Mouse (Mus musculus) heart, adult 2 months (tissue): ENCODE data around the gene Efna5. TPM values are rescaled to one million over a fixed set of nuclear protein-coding genes. Genes with fewer than 3 reads are reported as not detected.

ENCODE experiments used
- DNase-seq, 2 experiments: peaks; one replicate each; pipeline ENCODE4 v3.0.0; 2021
- H3K27ac ChIP-seq: fragments of 200-600 bp; 2 replicates; pipeline ENCODE4 v1.8.1; 2022
- H3K27me3 ChIP-seq: fragments of 200-500 bp; 2 replicates; pipeline ENCODE4 v1.6.1; 2012; ENCODE audit warnings: mild to moderate bottlenecking, low read length, inconsistent platforms, mixed read lengths; ENCODE audit not compliant: control insufficient read depth, insufficient read depth
- H3K36me3 ChIP-seq: fragments of 200-500 bp; 2 replicates; pipeline ENCODE4 v1.6.1; 2012; ENCODE audit warnings: low read length, inconsistent platforms; ENCODE audit not compliant: control insufficient read depth, insufficient read depth
- H3K4me1 ChIP-seq: fragments of 200-500 bp; 2 replicates; pipeline ENCODE4 v1.6.1; 2011; ENCODE audit warnings: low read length; ENCODE audit not compliant: control insufficient read depth, insufficient read depth
- H3K4me3 ChIP-seq: fragments of 200-600 bp; 2 replicates; pipeline ENCODE4 v1.8.1; 2022
- H3K79me2 ChIP-seq: fragments of 200-500 bp; replicated peaks from 2 replicates; pipeline ENCODE4 v1.6.1; 2012; ENCODE audit warnings: mild to moderate bottlenecking, inconsistent platforms, low read length, moderate library complexity, mixed read lengths; ENCODE audit not compliant: control insufficient read depth, insufficient read depth
- H3K9ac ChIP-seq: fragments of 200-500 bp; 2 replicates; pipeline ENCODE4 v1.6.1; 2012; ENCODE audit warnings: low read depth, mild to moderate bottlenecking, control low read depth, inconsistent platforms, low read length, mixed read lengths
- CTCF ChIP-seq: fragments of 200-600 bp; IDR thresholded peaks from 2 replicates; pipeline ENCODE4 v1.8.1; 2022; ENCODE audit warnings: antibody characterized with exemption, mild to moderate bottlenecking, moderate library complexity
- EP300 ChIP-seq: fragments of 200-500 bp; IDR thresholded peaks from 2 replicates; pipeline ENCODE4 v1.6.1; 2011; ENCODE audit warnings: low read depth, low read length, control low read depth; ENCODE audit not compliant: insufficient read depth
- POLR2A ChIP-seq: fragments of 200-500 bp; IDR thresholded peaks from 2 replicates; pipeline ENCODE4 v1.6.1; 2011; ENCODE audit warnings: mild to moderate bottlenecking, low read depth, low read length, control low read depth; ENCODE audit not compliant: insufficient read depth
- WGBS: fragments of 180-500 bp; shearing (Covaris S2); methylation state at CpG from one replicate; pipeline ENCODE4 v1.1.7; 2018; 5-methylcytosine and 5-hydroxymethylcytosine counted together
- intact Hi-C: fragments of 180-260 bp; cut with DNase I; formaldehyde crosslinking; loops from one replicate; pipeline ENCODE4 v1.15.1; 2025
- polyA plus RNA-seq: library from polyadenylated mRNA; depleted of rRNA; stranded (reverse); fragments of >200 nt; gene quantifications from 2 replicates; pipeline ENCODE4 v1.2.3, GENCODE M21; 2012
- total RNA-seq, 2 experiments: library from RNA; stranded (reverse); gene quantifications; 2 replicates each; pipeline ENCODE4 v1.2.3; 2021

The Efna5 gene
- total and polyA plus RNA-seq, 3 experiments, result 3.9 to 24.0 (median 17.5) TPM

DNA sequence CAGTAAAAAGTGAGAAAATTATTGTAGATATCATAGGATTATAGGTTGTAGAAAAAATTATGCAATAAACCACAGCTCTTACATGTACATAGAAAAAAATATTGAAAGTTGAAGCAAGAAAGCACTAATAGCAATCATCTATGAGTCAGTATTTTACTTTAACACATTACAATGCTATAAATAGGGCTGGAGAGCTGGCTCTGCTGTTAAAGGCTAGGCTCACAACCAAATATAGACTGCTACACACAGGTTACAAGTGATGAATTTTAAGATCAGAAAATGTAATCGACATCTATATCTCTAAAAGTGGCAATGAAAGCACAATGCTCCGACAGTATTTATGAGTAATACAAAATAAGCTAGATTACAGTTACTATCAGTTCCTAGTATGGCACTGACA lies 125.5 kb downstream of the Efna5 start:
- intact Hi-C loops, result loop anchor here (5.0 kb wide), 1 partner anchor 68 kb away; no protein-coding TSS in a partner anchor
- Histone ChIP-seq H3K36me3 (peaks cover 2% of the 10 kb centered on the region; the same call in 1 of the 2 replicates), H3K27ac (peak overlapping the region; percentile 72), H3K4me1 (peaks cover 4% of the 10 kb centered on the region; the same call in 1 of the 2 replicates), H3K4me3 (no peak overlapping the region), H3K27me3 (no peaks in the 10 kb centered on the region), H3K79me2 (no peaks in the 10 kb centered on the region), H3K9ac (no peak overlapping the region)
- WGBS, result 58% methylated on average over 2 of the region's 2 CpGs
- DNase-seq, result no peak
- no peak for TF ChIP-seq EP300
- no peak for TF ChIP-seq CTCF
- no peak for TF ChIP-seq POLR2A

DNA sequence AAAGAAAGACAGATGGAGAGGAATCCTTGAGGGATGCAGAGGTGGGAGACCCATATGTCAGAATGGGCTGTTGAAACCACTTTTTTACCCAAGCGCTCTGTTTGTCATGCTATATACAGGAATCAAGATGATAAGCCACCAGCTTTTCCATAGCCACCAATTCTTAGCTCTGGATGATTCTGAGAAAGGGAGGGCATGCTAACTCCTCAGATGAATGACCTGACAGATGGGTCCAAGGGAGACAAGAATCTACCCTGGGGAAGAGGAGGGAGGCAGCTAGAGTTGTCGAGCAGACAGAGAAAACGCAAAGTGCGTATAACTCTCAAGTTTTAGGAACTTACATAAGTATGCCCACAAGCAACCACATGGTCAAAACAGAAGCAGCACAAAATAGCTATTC lies 126.5 kb downstream of the Efna5 start:
- no peak overlapping the region for H3K4me3 ChIP-seq
- peaks cover 2% of the 10 kb centered on the region; the same call in 1 of the 2 replicates for H3K36me3 ChIP-seq
- no peaks in the 10 kb centered on the region for H3K27me3 ChIP-seq
- no peaks in the 10 kb centered on the region for H3K79me2 ChIP-seq
- no peak overlapping the region for H3K9ac ChIP-seq
- peaks cover 4% of the 10 kb centered on the region; the same call in 1 of the 2 replicates for H3K4me1 ChIP-seq
- 89% methylated on average over 4 of the region's 4 CpGs for WGBS
- intact Hi-C loops, result loop anchor here (5.0 kb wide), 1 partner anchor 67 kb away; no protein-coding TSS in a partner anchor
- no peak for DNase-seq
- TF ChIP-seq EP300 (no peak), POLR2A (no peak), CTCF (no peak)
- H3K27ac ChIP-seq, result no peak overlapping the region

DNA sequence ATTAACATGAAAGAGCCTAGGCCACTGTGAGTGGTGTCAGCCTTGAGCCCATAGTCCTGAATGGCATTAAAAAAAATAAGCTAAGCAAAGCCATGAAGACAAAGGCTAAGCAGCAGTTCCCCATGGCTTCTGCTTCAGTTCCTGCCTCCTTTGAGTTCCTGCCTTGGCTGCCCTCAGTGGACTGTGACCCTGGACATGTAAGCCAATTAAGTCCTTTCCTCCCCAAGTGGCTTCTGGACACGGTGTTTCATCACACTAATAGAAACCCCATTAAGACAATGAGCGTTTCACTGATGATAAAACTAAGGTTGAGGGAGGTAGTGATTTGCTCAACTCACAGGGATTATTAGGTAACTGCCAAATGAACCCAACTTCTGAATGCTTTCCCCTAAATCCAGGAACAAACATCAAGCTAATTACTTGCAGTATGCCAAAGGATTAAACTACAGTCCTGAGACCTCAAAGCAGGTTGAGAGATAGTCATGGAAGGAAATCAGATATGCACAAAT lies 128.7 kb downstream of the Efna5 start:
- H3K4me1 ChIP-seq, result peaks cover 5% of the 10 kb centered on the region; the same call in 1 of the 2 replicates
- no peak for DNase-seq
- 36% methylated on average over 2 of the region's 2 CpGs for WGBS

DNA sequence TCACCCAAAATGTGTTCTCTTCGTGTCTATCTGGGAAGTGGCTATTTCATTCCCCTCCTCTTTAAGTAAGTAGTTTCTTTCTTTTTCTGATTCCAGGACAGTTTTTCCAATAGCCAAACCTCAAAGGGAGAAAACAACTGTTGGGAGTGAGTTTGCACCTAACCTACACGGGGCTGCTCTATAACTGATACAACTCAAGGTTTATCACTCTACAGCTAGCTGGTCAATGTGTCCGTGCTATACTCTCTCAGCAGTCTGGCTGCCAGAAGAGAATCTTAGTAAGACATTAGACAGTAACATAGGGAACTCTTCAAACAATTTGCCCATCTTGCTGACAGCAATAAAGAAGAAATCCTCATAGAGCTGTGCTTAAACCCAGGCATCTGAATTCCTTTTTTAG lies 130.5 kb downstream of the Efna5 start:
- 59% methylated on average over 3 of the region's 3 CpGs for WGBS
- TF ChIP-seq POLR2A, result no peak
- TF ChIP-seq CTCF, result no peak
- no peak for TF ChIP-seq EP300
- no peak overlapping the region for H3K4me3 ChIP-seq
- no peak overlapping the region for H3K9ac ChIP-seq
- no peaks in the 10 kb centered on the region for H3K27me3 ChIP-seq
- intact Hi-C loops, result no loop called here
- no peaks in the 10 kb centered on the region; the same call in 1 of the 2 replicates for H3K36me3 ChIP-seq
- H3K4me1 ChIP-seq, result peaks cover 2% of the 10 kb centered on the region; the same call in 1 of the 2 replicates
- no peak overlapping the region for H3K27ac ChIP-seq
- DNase-seq, result no peak
- H3K79me2 ChIP-seq, result no peaks in the 10 kb centered on the region

More for the DNA sequence above, 128.7 kb downstream of the Efna5 start:
- H3K79me2 ChIP-seq, result no peaks in the 10 kb centered on the region
- H3K27me3 ChIP-seq, result no peaks in the 10 kb centered on the region
- H3K4me3 ChIP-seq, result no peak overlapping the region
- peaks cover 2% of the 10 kb centered on the region; the same call in 1 of the 2 replicates for H3K36me3 ChIP-seq
- no peak overlapping the region for H3K9ac ChIP-seq
- intact Hi-C loops, result no loop called here
- no peak overlapping the region for H3K27ac ChIP-seq
- TF ChIP-seq CTCF, result no peak
- TF ChIP-seq EP300, result no peak
- no peak for TF ChIP-seq POLR2A

GRCm38 (mm10) chr17:62748803-62749619 lies 132.1 kb downstream of the Efna5 start:
- Histone ChIP-seq H3K4me3 (peak overlapping the region; percentile 5; the same call in 1 of the 2 replicates), H3K4me1 (peaks cover 2% of the 10 kb centered on the region; the same call in 1 of the 2 replicates), H3K27me3 (no peaks in the 10 kb centered on the region), H3K36me3 (no peaks in the 10 kb centered on the region), H3K79me2 (no peaks in the 10 kb centered on the region), H3K9ac (peak overlapping the region; percentile 52), H3K27ac (no peak overlapping the region; the same call in 1 of the 2 replicates)
- intact Hi-C loops, result no loop called here
- TF ChIP-seq CTCF (no peak), EP300 (no peak), POLR2A (no peak)
- no peak for DNase-seq
- WGBS, result 29% methylated on average over 16 of the region's 16 CpGs

- Histone ChIP-seq H3K79me2 (no peaks in the 10 kb centered on the region), H3K4me1 (peaks cover 2% of the 10 kb centered on the region; the same call in 1 of the 2 replicates), H3K36me3 (no peaks in the 10 kb centered on the region), H3K27ac (no peak overlapping the region), H3K4me3 (no peak overlapping the region), H3K27me3 (no peaks in the 10 kb centered on the region), H3K9ac (no peak overlapping the region)
- intact Hi-C loops, result no loop called here
- WGBS, result 88% methylated on average over 8 of the region's 8 CpGs
- TF ChIP-seq POLR2A (no peak), CTCF (no peak), EP300 (no peak)
- no peak for DNase-seq
Observed at GRCm38 (mm10) chr17:62747381-62747780, 133.7 kb downstream of the Efna5 start.
